Mouse (Mus musculus) layer of hippocampus, postnatal 25 days (tissue): ENCODE measurements around the gene Styx. TPM values are rescaled to one million over a fixed set of nuclear protein-coding genes. Genes with fewer than 3 reads are reported as not detected.
A peak's percentile ranks its signal among the peaks of the same experiment; 100 is the strongest.

ENCODE experiments used
- DNase-seq, 2 experiments: peaks; one replicate each; pipeline ENCODE4 v3.0.0; 2022; ENCODE audit warnings: mixed read lengths in 2 of 2, low spot score in 1 of 2; ENCODE audit errors: extremely low spot score in 1 of 2
- total RNA-seq, 2 experiments: library from RNA; stranded (reverse); gene quantifications; 2 replicates each; pipeline ENCODE4 v1.2.3; 2021

Gene Styx
- total RNA-seq, 2 experiments from 2014 or later, result 15.0 to 16.8 TPM

GRCm38 (mm10) chr14:45434220-45434619 is 83.3 kb downstream of the Styx start:
- no peak for DNase-seq

GRCm38 (mm10) chr14:45438250-45438930 is 87.5 kb downstream of the Styx start:
- no peak for DNase-seq

GRCm38 (mm10) chr14:45438931-45439275 is 88.0 kb downstream of the Styx start:
- DNase-seq, result no peak

- no peak for DNase-seq
Observed at GRCm38 (mm10) chr14:45439387-45439786, 88.5 kb downstream of the Styx start.

GRCm38 (mm10) chr14:45441291-45441690 is 90.4 kb downstream of the Styx start:
- DNase-seq, result no peak

GRCm38 (mm10) chr14:45442781-45443560 is 92.1 kb downstream of the Styx start:
- no peak for DNase-seq

GRCm38 (mm10) chr14:45444870-45445269 is 94.0 kb downstream of the Styx start:
- no peak for DNase-seq

GRCm38 (mm10) chr14:45445445-45445844 is 94.6 kb downstream of the Styx start:
- DNase-seq, result no peak

- DNase-seq, result no peak
Observed at GRCm38 (mm10) chr14:45446777-45447176, 95.9 kb downstream of the Styx start.

- DNase-seq, result no peak
Observed at GRCm38 (mm10) chr14:45451090-45451489, 100.2 kb downstream of the Styx start.

- no peak for DNase-seq
Observed at GRCm38 (mm10) chr14:45452148-45452547, 101.3 kb downstream of the Styx start.

GRCm38 (mm10) chr14:45452861-45453512 is 102.1 kb downstream of the Styx start:
- no peak for DNase-seq

GRCm38 (mm10) chr14:45453538-45454233 is 102.8 kb downstream of the Styx start:
- no peak for DNase-seq

GRCm38 (mm10) chr14:45455651-45456501 is 105.0 kb downstream of the Styx start:
- DNase-seq, result no peak

GRCm38 (mm10) chr14:45456502-45456846 is 105.6 kb downstream of the Styx start:
- no peak for DNase-seq

GRCm38 (mm10) chr14:45457003-45457402 is 106.1 kb downstream of the Styx start:
- no peak for DNase-seq

GRCm38 (mm10) chr14:45459877-45460276 is 109.0 kb downstream of the Styx start:
- DNase-seq, result no peak

- DNase-seq, result no peak
Observed at GRCm38 (mm10) chr14:45460491-45460890, 109.6 kb downstream of the Styx start.

GRCm38 (mm10) chr14:45461945-45462344 is 111.1 kb downstream of the Styx start:
- no peak for DNase-seq

GRCm38 (mm10) chr14:45462374-45462773 is 111.5 kb downstream of the Styx start:
- peak in 1 of 2 experiments; percentile 19 for DNase-seq
